Mouse (Mus musculus) thymus, adult 2 months (tissue): ENCODE data around the gene P3h2. TPM values are rescaled to one million over a fixed set of nuclear protein-coding genes. Genes with fewer than 3 reads are reported as not detected.
A peak's percentile ranks its signal among the peaks of the same experiment; 100 is the strongest.

Source experiments
- DNase-seq: peaks from one replicate; pipeline ENCODE4 v3.0.0; 2021
- H3K27ac ChIP-seq: fragments of 200-500 bp; 2 replicates; pipeline ENCODE4 v1.5.1; 2012; ENCODE audit warnings: low read length, control low read depth; ENCODE audit not compliant: control insufficient read depth, insufficient read depth
- H3K27me3 ChIP-seq: fragments of 200-500 bp; 2 replicates; pipeline ENCODE4 v1.6.1; 2012; ENCODE audit warnings: mild to moderate bottlenecking, low read length, moderate library complexity, mixed read lengths; ENCODE audit not compliant: control insufficient read depth, insufficient read depth
- H3K36me3 ChIP-seq: fragments of 200-500 bp; 2 replicates; pipeline ENCODE4 v1.6.1; 2012; ENCODE audit warnings: mild to moderate bottlenecking, low read length, moderate library complexity; ENCODE audit not compliant: control insufficient read depth, insufficient read depth
- H3K4me1 ChIP-seq: fragments of 200-500 bp; replicated peaks from 2 replicates; pipeline ENCODE4 v1.6.1; 2012; ENCODE audit warnings: low read length; ENCODE audit not compliant: control insufficient read depth, insufficient read depth
- H3K4me3 ChIP-seq: fragments of 200-500 bp; 2 replicates; pipeline ENCODE4 v1.5.1; 2012; ENCODE audit warnings: mild to moderate bottlenecking, low read length, control low read depth, moderate library complexity; ENCODE audit not compliant: control insufficient read depth, insufficient read depth
- CTCF ChIP-seq: fragments of 200-500 bp; IDR thresholded peaks from 2 replicates; pipeline ENCODE4 v1.5.1; 2012; ENCODE audit warnings: mild to moderate bottlenecking, control low read depth, low read length, moderate library complexity, borderline replicate concordance; ENCODE audit not compliant: control insufficient read depth, poor library complexity, insufficient read depth; ENCODE audit errors: extremely low read depth
- POLR2A ChIP-seq: fragments of 200-500 bp; IDR thresholded peaks from 2 replicates; pipeline ENCODE4 v1.6.1; 2012; ENCODE audit warnings: mild to moderate bottlenecking, low read length, control low read depth, moderate library complexity; ENCODE audit not compliant: control insufficient read depth, poor library complexity, insufficient read depth; ENCODE audit errors: extremely low read depth
- WGBS: fragments of 180-500 bp; shearing (Covaris S2); methylation state at CpG from one replicate; pipeline ENCODE4 v1.1.7; 2018; 5-methylcytosine and 5-hydroxymethylcytosine counted together
- polyA plus RNA-seq: library from polyadenylated mRNA; depleted of rRNA; stranded (reverse); fragments of >200 nt; gene quantifications from 2 replicates; pipeline ENCODE4 v1.2.3, GENCODE M21; 2012; rRNA removed

P3h2 gene
- 1.6 and 1.8 TPM in 2 replicates for polyA plus RNA-seq

DNA sequence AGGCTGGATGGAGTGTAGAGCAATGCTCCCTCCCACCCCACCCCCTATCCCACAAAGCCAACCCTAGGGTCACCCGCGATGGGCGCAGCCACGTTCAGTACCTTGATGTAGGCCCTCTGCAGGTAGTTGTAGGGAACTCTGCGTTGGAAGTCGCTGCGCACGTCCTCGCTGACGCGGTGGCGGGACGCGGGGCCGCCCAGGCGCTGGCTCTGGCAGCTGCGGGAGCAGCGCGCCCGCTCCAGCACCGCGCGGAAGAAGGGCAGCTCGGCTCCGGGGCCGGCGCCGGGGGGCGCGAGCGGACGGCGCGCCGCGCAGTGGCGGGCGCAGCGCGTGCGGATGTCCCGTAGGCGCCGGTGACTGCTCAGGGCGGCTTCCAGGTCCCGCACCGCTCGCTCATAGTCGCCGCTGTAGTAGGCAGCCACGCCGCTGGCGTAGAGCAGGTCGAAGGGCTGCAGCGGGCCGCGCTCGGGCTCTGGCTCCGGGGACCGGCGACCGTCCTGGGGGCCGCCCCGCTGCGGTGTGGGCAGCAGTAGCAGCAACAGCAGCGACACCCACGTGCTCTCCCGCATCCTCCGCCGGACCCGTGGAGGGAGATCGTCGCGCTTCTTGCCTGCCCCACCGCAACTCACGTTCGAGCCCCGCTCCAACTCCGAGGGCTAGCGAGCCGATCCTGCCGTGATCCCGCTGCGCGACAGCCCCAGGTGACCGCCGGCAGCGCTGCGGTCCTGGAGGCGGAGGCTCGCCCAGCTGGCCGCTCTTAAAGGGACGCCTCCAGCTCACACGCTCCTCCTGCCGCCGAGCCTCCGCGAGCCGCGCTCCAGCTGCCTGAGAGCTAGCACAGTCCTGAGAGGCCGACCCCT, at the start of gene P3h2:
Gene P3h2, minus strand, starts transcription at position 670 of the 860 bp plus-strand sequence.
- no peaks in the 10 kb centered on the region for H3K36me3 ChIP-seq
- no peaks in the 10 kb centered on the region for H3K4me1 ChIP-seq
- no peak for TF ChIP-seq CTCF
- TF ChIP-seq POLR2A = no peak
- no peaks in the 10 kb centered on the region; the same call in 1 of the 2 replicates for H3K27me3 ChIP-seq
- WGBS = 1% methylated on average over 91 of the region's 101 CpGs
- no peak within 1 kb of the TSS for H3K27ac ChIP-seq
- DNase-seq = no peak
- H3K4me3 ChIP-seq = peak within 1 kb of the TSS; percentile 33

DNA sequence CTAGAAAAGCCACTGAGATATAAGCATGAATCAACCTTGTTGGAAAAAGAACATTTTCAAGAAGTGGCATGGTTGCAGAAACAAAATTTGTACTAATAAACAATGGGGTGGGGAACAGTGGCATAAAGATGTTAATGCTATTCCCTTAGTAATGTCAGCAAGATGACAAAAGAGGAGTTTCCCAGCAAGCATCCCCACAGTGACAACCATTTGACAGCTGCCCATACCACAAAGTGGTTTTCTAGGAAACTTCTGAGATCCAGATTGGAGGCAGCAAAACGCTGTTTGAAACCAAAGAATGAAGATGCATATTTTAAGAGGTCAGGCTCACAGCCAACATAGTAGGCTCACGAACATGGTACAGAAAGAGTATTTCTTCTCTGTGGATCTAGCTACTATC, 46.7 kb upstream of the P3h2 start:
- TF ChIP-seq POLR2A (no peak), CTCF (no peak)
- H3K36me3 ChIP-seq = no peaks in the 10 kb centered on the region
- no peak overlapping the region for H3K27ac ChIP-seq
- WGBS = 74% methylated on average over 2 of the region's 2 CpGs
- no peak overlapping the region for H3K4me3 ChIP-seq
- DNase-seq = no peak
- no peaks in the 10 kb centered on the region for H3K4me1 ChIP-seq
- no peaks in the 10 kb centered on the region for H3K27me3 ChIP-seq

DNA sequence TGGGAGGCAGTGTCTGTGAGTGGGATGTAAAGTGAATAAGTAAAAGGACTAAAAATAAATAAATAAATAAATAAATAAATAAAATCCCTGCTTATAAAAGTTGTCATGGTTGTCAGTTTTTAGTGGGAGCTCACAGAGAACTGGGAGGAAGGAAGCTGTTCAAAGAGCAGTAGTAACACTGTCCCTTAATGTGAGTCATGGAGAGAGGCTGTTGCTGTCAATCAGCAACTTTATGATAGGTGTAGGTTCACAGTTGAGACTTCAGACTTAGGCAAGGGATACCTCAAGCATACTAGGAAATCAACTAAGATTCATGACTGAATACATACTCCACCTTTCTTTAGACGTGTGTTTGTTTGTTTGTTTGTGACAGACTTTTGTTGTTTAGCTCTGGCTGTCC, 45.4 kb upstream of the P3h2 start:
- H3K4me3 ChIP-seq = no peak overlapping the region
- H3K4me1 ChIP-seq = no peaks in the 10 kb centered on the region
- WGBS = 83% methylated on average over 1 of the region's 1 CpGs
- H3K27ac ChIP-seq = no peak overlapping the region
- no peaks in the 10 kb centered on the region for H3K36me3 ChIP-seq
- H3K27me3 ChIP-seq = no peaks in the 10 kb centered on the region
- TF ChIP-seq CTCF (no peak), POLR2A (no peak)
- DNase-seq = no peak

DNA sequence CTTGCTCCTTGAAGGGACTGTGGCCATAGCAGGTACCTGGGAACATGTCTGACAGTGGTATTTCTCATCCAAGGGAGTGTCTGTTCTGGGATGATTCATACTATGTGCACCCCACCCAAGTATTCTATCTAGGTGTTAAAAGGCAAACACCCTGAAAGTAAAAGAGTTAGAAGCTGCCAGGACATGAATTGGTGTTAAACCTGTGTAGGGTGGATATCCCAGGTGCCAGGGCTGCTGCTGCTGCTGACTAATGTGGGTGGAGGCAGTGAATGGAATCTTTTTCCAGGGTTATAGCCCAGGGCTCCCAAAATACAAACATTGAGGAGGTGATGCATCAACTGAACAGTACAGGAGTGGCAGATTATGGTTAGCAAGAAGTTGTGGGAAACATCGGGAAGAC, 41.3 kb upstream of the P3h2 start:
- 88% methylated on average over 1 of the region's 1 CpGs for WGBS
- Histone ChIP-seq H3K27ac (no peak overlapping the region), H3K4me3 (no peak overlapping the region), H3K4me1 (no peaks in the 10 kb centered on the region), H3K36me3 (no peaks in the 10 kb centered on the region), H3K27me3 (no peaks in the 10 kb centered on the region)
- TF ChIP-seq POLR2A = no peak
- TF ChIP-seq CTCF = no peak
- DNase-seq = no peak

DNA sequence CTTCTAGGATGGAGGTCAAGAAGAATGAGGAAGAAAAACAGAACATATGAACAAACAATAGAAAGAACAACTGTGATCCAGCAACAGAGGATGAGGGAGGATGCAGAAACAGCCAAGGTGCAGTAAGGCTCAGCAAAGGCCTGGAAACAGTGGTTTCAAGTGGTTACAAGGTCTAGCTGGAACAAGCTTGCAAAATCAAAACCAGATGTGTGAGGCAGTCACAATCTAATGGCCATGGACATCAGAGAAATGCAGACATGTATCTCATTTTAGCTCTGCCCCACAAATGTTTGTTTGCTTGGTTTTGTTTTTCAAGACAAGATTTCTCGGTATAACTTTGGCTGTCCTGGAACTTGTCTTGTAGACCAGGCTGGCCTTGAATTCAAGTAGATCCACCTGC, 25.5 kb upstream of the P3h2 start:
- Histone ChIP-seq H3K27ac (no peak overlapping the region), H3K27me3 (no peaks in the 10 kb centered on the region), H3K4me1 (no peaks in the 10 kb centered on the region), H3K4me3 (no peak overlapping the region), H3K36me3 (no peaks in the 10 kb centered on the region)
- DNase-seq = no peak
- 98% methylated on average over 1 of the region's 1 CpGs for WGBS
- no peak for TF ChIP-seq POLR2A
- TF ChIP-seq CTCF = no peak

DNA sequence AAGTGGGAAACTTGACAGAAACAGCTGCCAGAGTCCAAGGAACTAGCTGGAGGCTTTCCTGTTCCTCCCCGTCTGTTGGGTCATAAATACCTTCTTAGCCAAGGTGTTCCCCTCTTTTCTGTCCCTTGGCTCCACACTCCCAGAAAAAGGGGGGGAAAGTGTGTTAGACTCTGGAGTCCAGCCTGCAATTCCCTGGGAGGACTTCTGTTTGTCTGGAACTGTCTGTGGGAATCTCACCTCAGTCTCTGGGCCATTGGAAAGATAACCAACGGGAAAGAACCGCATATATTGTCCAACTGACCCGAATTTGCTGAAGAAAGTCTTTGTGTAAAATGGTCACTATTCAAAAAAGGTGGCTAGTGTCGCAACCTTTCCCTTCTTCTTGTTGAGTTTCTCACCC, 1.0 kb upstream of the P3h2 start:
- Histone ChIP-seq H3K27me3 (no peaks in the 10 kb centered on the region; the same call in 1 of the 2 replicates), H3K27ac (no peak overlapping the region), H3K4me1 (no peaks in the 10 kb centered on the region), H3K36me3 (no peaks in the 10 kb centered on the region), H3K4me3 (no peak overlapping the region)
- WGBS = 75% methylated on average over 5 of the region's 5 CpGs
- no peak for DNase-seq
- TF ChIP-seq CTCF = no peak
- TF ChIP-seq POLR2A = no peak
